Mouse (Mus musculus) limb, embryonic 12.5 days (tissue): Measurements from ENCODE around the gene Prr14l. TPM values are rescaled to one million over a fixed set of nuclear protein-coding genes. Genes with fewer than 3 reads are reported as not detected.
"Not testable (repeated sequence)": the region's sequence is repeated elsewhere in the genome, so short reads cannot be mapped to it uniquely, and the experiment has no call there.

Experiments used
- ATAC-seq: fragments of 200-750 bp; cut with Nextera tagmentation; 2 replicates; pipeline ENCODE4 v1.8.0; 2017; ENCODE audit warnings: low read depth, moderate TSS enrichment; ENCODE audit not compliant: insufficient number of reproducible peaks, insufficient read depth, low FRiP score, low TSS enrichment
- H3K27ac ChIP-seq: fragments of 300-500 bp; sonication (generic); 2 replicates; pipeline ENCODE4 v1.5.1; 2016; ENCODE audit warnings: mild to moderate bottlenecking, moderate library complexity
- H3K27me3 ChIP-seq: fragments of 300-500 bp; sonication (generic); 2 replicates; pipeline ENCODE4 v1.6.1; 2016; ENCODE audit warnings: mild to moderate bottlenecking, moderate library complexity
- H3K36me3 ChIP-seq: fragments of 300-500 bp; sonication (generic); 2 replicates; pipeline ENCODE4 v1.6.1; 2016; ENCODE audit warnings: mild to moderate bottlenecking, moderate library complexity
- H3K4me1 ChIP-seq: fragments of 300-500 bp; sonication (generic); replicated peaks from 2 replicates; pipeline ENCODE4 v1.6.1; 2016
- H3K4me2 ChIP-seq: fragments of 300-500 bp; sonication (generic); 2 replicates; pipeline ENCODE4 v1.6.1; 2016; ENCODE audit warnings: mild to moderate bottlenecking, moderate library complexity
- H3K4me3 ChIP-seq: fragments of 300-500 bp; sonication (generic); replicated peaks from 2 replicates; pipeline ENCODE4 v1.5.1; 2016; ENCODE audit warnings: mild to moderate bottlenecking
- H3K9ac ChIP-seq: fragments of 300-500 bp; sonication (generic); replicated peaks from 2 replicates; pipeline ENCODE4 v1.6.1; 2016; ENCODE audit warnings: mild to moderate bottlenecking, moderate library complexity
- H3K9me3 ChIP-seq: fragments of 300-500 bp; sonication (generic); 2 replicates; pipeline ENCODE4 v1.6.1; 2016; ENCODE audit warnings: mild to moderate bottlenecking, moderate library complexity
- WGBS: fragments of 180-500 bp; shearing (Covaris S2); methylation state at CpG from one replicate; pipeline ENCODE4 v1.1.7; 2016; 5-methylcytosine and 5-hydroxymethylcytosine counted together
- polyA plus RNA-seq: library from polyadenylated mRNA; unstranded; fragments of >200 nt; fragmentation: Nextera tagmentation; extraction: Ambion mirVana; gene quantifications from 2 replicates; pipeline ENCODE4 v1.2.1, GENCODE M21; 2016

Gene Prr14l
- 15.3 and 15.8 TPM in 2 replicates for polyA plus RNA-seq

GRCm38 (mm10) chr5:32853731-32854507 lies at the start of gene Prr14l:
Prr14l (minus strand) TSS chr5:32854256.
- WGBS = under 1% methylated on average over 48 of the region's 51 CpGs
- H3K9ac ChIP-seq = peak within 1 kb of the TSS; percentile 94
- peak within 1 kb of the TSS; percentile 90 for H3K4me3 ChIP-seq
- peak within 1 kb of the TSS; percentile 86 for H3K27ac ChIP-seq
- peaks cover 20% of the 10 kb centered on the region; the same call in 1 of the 2 replicates for H3K36me3 ChIP-seq
- no peaks in the 10 kb centered on the region for H3K27me3 ChIP-seq
- H3K4me2 ChIP-seq = peak within 1 kb of the TSS; percentile 74
- peaks cover 16% of the 10 kb centered on the region for H3K4me1 ChIP-seq
- ATAC-seq = peak; percentile 92
- H3K9me3 ChIP-seq = no peaks in the 10 kb centered on the region

- 75% methylated on average over 3 of the region's 3 CpGs for WGBS
- Histone ChIP-seq H3K27me3 (no peaks in the 10 kb centered on the region), H3K27ac (no peak overlapping the region), H3K9ac (no peak overlapping the region), H3K9me3 (no peaks in the 10 kb centered on the region), H3K4me1 (no peaks in the 10 kb centered on the region), H3K4me2 (no peak overlapping the region), H3K36me3 (peaks cover 87% of the 10 kb centered on the region), H3K4me3 (no peak overlapping the region)
- ATAC-seq = no peak
Observed at GRCm38 (mm10) chr5:32886739-32887138, 32.7 kb upstream of the Prr14l start.

GRCm38 (mm10) chr5:32872346-32872745 lies 18.3 kb upstream of the Prr14l start:
- H3K9me3 ChIP-seq = no peaks in the 10 kb centered on the region
- peaks cover 86% of the 10 kb centered on the region for H3K36me3 ChIP-seq
- no peak for ATAC-seq
- H3K9ac ChIP-seq = no peak overlapping the region
- H3K27ac ChIP-seq = no peak overlapping the region
- 95% methylated on average over 5 of the region's 5 CpGs for WGBS
- no peak overlapping the region for H3K4me2 ChIP-seq
- no peaks in the 10 kb centered on the region for H3K27me3 ChIP-seq
- no peaks in the 10 kb centered on the region for H3K4me1 ChIP-seq
- no peak overlapping the region for H3K4me3 ChIP-seq

GRCm38 (mm10) chr5:32869389-32870024 lies 15.5 kb upstream of the Prr14l start:
- ATAC-seq = no peak
- Histone ChIP-seq H3K4me1 (peaks cover 4% of the 10 kb centered on the region), H3K9ac (no peak overlapping the region), H3K27me3 (no peaks in the 10 kb centered on the region), H3K9me3 (no peaks in the 10 kb centered on the region), H3K4me3 (no peak overlapping the region), H3K27ac (no peak overlapping the region), H3K36me3 (peaks cover 75% of the 10 kb centered on the region), H3K4me2 (no peak overlapping the region)
- 93% methylated on average over 5 of the region's 5 CpGs for WGBS

GRCm38 (mm10) chr5:32863253-32864228 lies 9.5 kb upstream of the Prr14l start, which contains the start of gene Depdc5:
Depdc5 (plus strand) TSS chr5:32863701.
- H3K9ac ChIP-seq = peak within 1 kb of the TSS; percentile 73
- under 1% methylated on average over 63 of the region's 64 CpGs for WGBS
- no peaks in the 10 kb centered on the region for H3K9me3 ChIP-seq
- peak; percentile 99 for ATAC-seq
- H3K4me3 ChIP-seq = peak within 1 kb of the TSS; percentile 72
- H3K27me3 ChIP-seq = no peaks in the 10 kb centered on the region
- peak within 1 kb of the TSS; percentile 77 for H3K4me2 ChIP-seq
- peak within 1 kb of the TSS; percentile 83 for H3K27ac ChIP-seq
- H3K4me1 ChIP-seq = peaks cover 8% of the 10 kb centered on the region
- H3K36me3 ChIP-seq = peaks cover 24% of the 10 kb centered on the region

- H3K4me2 ChIP-seq = peak overlapping the region; percentile 77
- 66% methylated on average over 6 of the region's 6 CpGs for WGBS
- peaks cover 8% of the 10 kb centered on the region for H3K4me1 ChIP-seq
- H3K27ac ChIP-seq = no peak overlapping the region
- peak overlapping the region; percentile 72; the same call in 1 of the 2 replicates for H3K4me3 ChIP-seq
- no peaks in the 10 kb centered on the region for H3K27me3 ChIP-seq
- no peaks in the 10 kb centered on the region for H3K9me3 ChIP-seq
- ATAC-seq = no peak
- peaks cover 15% of the 10 kb centered on the region; the same call in 1 of the 2 replicates for H3K36me3 ChIP-seq
- H3K9ac ChIP-seq = no peak overlapping the region
Observed at GRCm38 (mm10) chr5:32862469-32863132, 8.5 kb upstream of the Prr14l start.

- no peak for ATAC-seq
Observed at GRCm38 (mm10) chr5:32861082-32861481, 7.0 kb upstream of the Prr14l start.

GRCm38 (mm10) chr5:32857781-32858220 lies 3.7 kb upstream of the Prr14l start:
- no peaks in the 10 kb centered on the region for H3K36me3 ChIP-seq
- peak overlapping the region; percentile 43 for H3K4me3 ChIP-seq
- peak overlapping the region; percentile 37 for H3K9ac ChIP-seq
- no peaks in the 10 kb centered on the region for H3K27me3 ChIP-seq
- ATAC-seq = no peak
- no peaks in the 10 kb centered on the region for H3K9me3 ChIP-seq
- H3K4me2 ChIP-seq = peak overlapping the region; percentile 59
- WGBS = 4% methylated on average over 6 of the region's 6 CpGs
- H3K4me1 ChIP-seq = 0 out of 2 replicates have a peak, but pooled peaks cover 5% of the 10 kb centered on the region
- H3K27ac ChIP-seq = peak overlapping the region; percentile 67

More at GRCm38 (mm10) chr5:32861082-32861481, 7.0 kb upstream of the Prr14l start:
- H3K9ac ChIP-seq = no peak overlapping the region
- H3K27ac ChIP-seq = no peak overlapping the region
- peaks cover 3% of the 10 kb centered on the region; the same call in 1 of the 2 replicates for H3K36me3 ChIP-seq
- peaks cover 8% of the 10 kb centered on the region for H3K4me1 ChIP-seq
- H3K27me3 ChIP-seq = no peaks in the 10 kb centered on the region
- no peak overlapping the region for H3K4me2 ChIP-seq
- no peaks in the 10 kb centered on the region for H3K9me3 ChIP-seq
- WGBS = 93% methylated on average over 1 of the region's 1 CpGs
- no peak overlapping the region for H3K4me3 ChIP-seq

- not testable (repeated sequence) for ATAC-seq, H3K9me3 ChIP-seq, H3K27ac ChIP-seq, H3K4me2 ChIP-seq, H3K4me3 ChIP-seq, H3K9ac ChIP-seq, H3K27me3 ChIP-seq
- 91% methylated on average over 2 of the region's 3 CpGs for WGBS
- H3K4me1 ChIP-seq = peaks cover 16% of the 10 kb centered on the region
- H3K36me3 ChIP-seq = peaks cover 13% of the 10 kb centered on the region; the same call in 1 of the 2 replicates
Observed at GRCm38 (mm10) chr5:32855274-32855673, 1.2 kb upstream of the Prr14l start.

- Histone ChIP-seq H3K9ac (no peak overlapping the region), H3K27me3 (no peaks in the 10 kb centered on the region), H3K27ac (0 out of 2 replicates have a peak overlapping the region, but pooled peaks have one; percentile 54), H3K9me3 (no peaks in the 10 kb centered on the region), H3K4me2 (peak overlapping the region; percentile 74; the same call in 1 of the 2 replicates), H3K36me3 (peaks cover 15% of the 10 kb centered on the region; the same call in 1 of the 2 replicates), H3K4me1 (peaks cover 16% of the 10 kb centered on the region), H3K4me3 (no peak overlapping the region)
- no peak for ATAC-seq
- 87% methylated on average over 4 of the region's 4 CpGs for WGBS
Observed at GRCm38 (mm10) chr5:32854818-32855217, 762 bp upstream of the Prr14l start.
